Mouse (Mus musculus): ENCODE data around the gene Zcchc7. TPM values are rescaled to one million over a fixed set of nuclear protein-coding genes. Genes with fewer than 3 reads are reported as not detected.
"Not testable (repeated sequence)": the region's sequence is repeated elsewhere in the genome, so short reads cannot be mapped to it uniquely, and the experiment has no call there.

Zcchc7 gene
- polyA plus RNA-seq, 1 experiment from 2014 or later = 39.5 TPM

GRCm38 (mm10) chr4:44740471-44740870 lies 15.2 kb upstream of the Zcchc7 start:
- no peaks in the 10 kb centered on the region for H3K27me3 ChIP-seq (replicated peaks; ENCODE audit: control insufficient read depth, insufficient read depth, low read length)
- 75% methylated on average over 1 of the region's 1 CpGs for WGBS
- H3K4me3 ChIP-seq (ENCODE audit: low read depth, low read length) = no peak overlapping the region
- TF ChIP-seq CTCF (IDR thresholded peaks at IDR 0.05; ENCODE audit: low read depth) = no peak
- no peaks in the 10 kb centered on the region for H3K9me3 ChIP-seq (ENCODE audit: control insufficient read depth)
- no peaks in the 10 kb centered on the region for H3K36me3 ChIP-seq (ENCODE audit: control insufficient read depth, insufficient read depth)
- no peaks in the 10 kb centered on the region for H3K4me1 ChIP-seq (replicated peaks; ENCODE audit: control insufficient read depth, insufficient read depth, low read length)
- H3K9ac ChIP-seq (ENCODE audit: low read depth, low read length) = no peak overlapping the region
- H3K4me2 ChIP-seq (replicated peaks; ENCODE audit: low read depth) = no peak overlapping the region
- no peak for ATAC-seq
- no peak overlapping the region for H3K27ac ChIP-seq (ENCODE audit: low read depth, low read length)

- peak overlapping the region; percentile 90 for H3K27ac ChIP-seq (ENCODE audit: low read depth, low read length)
- H3K9ac ChIP-seq (ENCODE audit: low read depth, low read length) = peak overlapping the region; percentile 85
- H3K4me1 ChIP-seq (replicated peaks; ENCODE audit: control insufficient read depth, insufficient read depth, low read length) = no peaks in the 10 kb centered on the region
- no peaks in the 10 kb centered on the region for H3K36me3 ChIP-seq (ENCODE audit: control insufficient read depth, insufficient read depth)
- H3K4me2 ChIP-seq (replicated peaks; ENCODE audit: low read depth) = peak overlapping the region; percentile 82
- under 1% methylated on average over 60 of the region's 60 CpGs for WGBS
- peak; percentile 99 for ATAC-seq
- H3K27me3 ChIP-seq (replicated peaks; ENCODE audit: control insufficient read depth, insufficient read depth, low read length) = no peaks in the 10 kb centered on the region
- TF ChIP-seq CTCF (IDR thresholded peaks at IDR 0.05; ENCODE audit: low read depth) = peak; percentile 39
- H3K9me3 ChIP-seq (ENCODE audit: control insufficient read depth) = no peaks in the 10 kb centered on the region
- peak overlapping the region; percentile 76 for H3K4me3 ChIP-seq (ENCODE audit: low read depth, low read length)
Measured at GRCm38 (mm10) chr4:44756134-44756951, 666 bp downstream of the Zcchc7 start.

GRCm38 (mm10) chr4:44757131-44757530 lies 1.5 kb downstream of the Zcchc7 start:
- 6% methylated on average over 10 of the region's 10 CpGs for WGBS
- not testable (repeated sequence) for H3K9me3 ChIP-seq (ENCODE audit: control insufficient read depth); ATAC-seq; H3K36me3 ChIP-seq (ENCODE audit: control insufficient read depth, insufficient read depth); H3K4me1 ChIP-seq (replicated peaks; ENCODE audit: control insufficient read depth, insufficient read depth, low read length); H3K27me3 ChIP-seq (replicated peaks; ENCODE audit: control insufficient read depth, insufficient read depth, low read length)
- peak overlapping the region; percentile 76 for H3K4me3 ChIP-seq (ENCODE audit: low read depth, low read length)
- H3K4me2 ChIP-seq (replicated peaks; ENCODE audit: low read depth) = peak overlapping the region; percentile 82
- H3K9ac ChIP-seq (ENCODE audit: low read depth, low read length) = peak overlapping the region; percentile 85
- peak overlapping the region; percentile 90 for H3K27ac ChIP-seq (ENCODE audit: low read depth, low read length)

- no peak for ATAC-seq
- TF ChIP-seq CTCF (IDR thresholded peaks at IDR 0.05; ENCODE audit: low read depth) = no peak
- Histone ChIP-seq H3K9ac (ENCODE audit: low read depth, low read length) (no peak overlapping the region), H3K4me3 (ENCODE audit: low read depth, low read length) (no peak overlapping the region), H3K4me1 (replicated peaks; ENCODE audit: control insufficient read depth, insufficient read depth, low read length) (no peaks in the 10 kb centered on the region), H3K27me3 (replicated peaks; ENCODE audit: control insufficient read depth, insufficient read depth, low read length) (no peaks in the 10 kb centered on the region), H3K27ac (ENCODE audit: low read depth, low read length) (no peak overlapping the region), H3K4me2 (replicated peaks; ENCODE audit: low read depth) (no peak overlapping the region), H3K36me3 (ENCODE audit: control insufficient read depth, insufficient read depth) (peaks cover 8% of the 10 kb centered on the region; the same call in 1 of the 2 replicates), H3K9me3 (ENCODE audit: control insufficient read depth) (no peaks in the 10 kb centered on the region)
- WGBS = 91% methylated on average over 3 of the region's 3 CpGs
Measured at GRCm38 (mm10) chr4:44774890-44775289, 19.2 kb downstream of the Zcchc7 start.

- WGBS = 72% methylated on average over 2 of the region's 2 CpGs
- no peak for TF ChIP-seq CTCF (IDR thresholded peaks at IDR 0.05; ENCODE audit: low read depth)
- Histone ChIP-seq H3K36me3 (ENCODE audit: control insufficient read depth, insufficient read depth) (no peaks in the 10 kb centered on the region), H3K27me3 (replicated peaks; ENCODE audit: control insufficient read depth, insufficient read depth, low read length) (no peaks in the 10 kb centered on the region), H3K27ac (ENCODE audit: low read depth, low read length) (no peak overlapping the region), H3K9ac (ENCODE audit: low read depth, low read length) (no peak overlapping the region), H3K4me2 (replicated peaks; ENCODE audit: low read depth) (no peak overlapping the region), H3K4me1 (replicated peaks; ENCODE audit: control insufficient read depth, insufficient read depth, low read length) (no peaks in the 10 kb centered on the region), H3K4me3 (ENCODE audit: low read depth, low read length) (no peak overlapping the region), H3K9me3 (ENCODE audit: control insufficient read depth) (no peaks in the 10 kb centered on the region)
- no peak for ATAC-seq
Measured at GRCm38 (mm10) chr4:44776651-44777050, 21.0 kb downstream of the Zcchc7 start.

- H3K27ac ChIP-seq (ENCODE audit: low read depth, low read length) = no peak overlapping the region
- no peak overlapping the region for H3K4me2 ChIP-seq (replicated peaks; ENCODE audit: low read depth)
- TF ChIP-seq CTCF (IDR thresholded peaks at IDR 0.05; ENCODE audit: low read depth) = no peak
- ATAC-seq = no peak
- H3K4me3 ChIP-seq (ENCODE audit: low read depth, low read length) = no peak overlapping the region
- no peaks in the 10 kb centered on the region for H3K27me3 ChIP-seq (replicated peaks; ENCODE audit: control insufficient read depth, insufficient read depth, low read length)
- H3K9me3 ChIP-seq (ENCODE audit: control insufficient read depth) = no peaks in the 10 kb centered on the region
- H3K4me1 ChIP-seq (replicated peaks; ENCODE audit: control insufficient read depth, insufficient read depth, low read length) = no peaks in the 10 kb centered on the region
- WGBS = 97% methylated on average over 3 of the region's 3 CpGs
- H3K9ac ChIP-seq (ENCODE audit: low read depth, low read length) = no peak overlapping the region
- no peaks in the 10 kb centered on the region for H3K36me3 ChIP-seq (ENCODE audit: control insufficient read depth, insufficient read depth)
Measured at GRCm38 (mm10) chr4:44777101-44777500, 21.4 kb downstream of the Zcchc7 start.
